Mouse (Mus musculus) cerebellum, adult 2 months (tissue): Measurements from ENCODE around the gene Ddt.

Experiments
- CTCF ChIP-seq: fragments of 200-500 bp; IDR thresholded peaks from 2 replicates; pipeline ENCODE4 v1.5.1; 2011; ENCODE audit warnings: low read depth, mild to moderate bottlenecking, control low read depth, low read length, moderate library complexity, borderline replicate concordance; ENCODE audit not compliant: insufficient read depth
- POLR2A ChIP-seq: fragments of 200-500 bp; IDR thresholded peaks from 2 replicates; pipeline ENCODE4 v1.6.1; 2011; ENCODE audit warnings: low read length, control low read depth, borderline replicate concordance; ENCODE audit not compliant: insufficient read depth

- TF ChIP-seq CTCF (no peak), POLR2A (no peak)
Observed at GRCm38 (mm10) chr10:75756719-75757118, 16.5 kb downstream of the Ddt start.
